Mouse (Mus musculus) kidney, adult 2 months (tissue): ENCODE measurements around the gene Zcchc7. TPM values are rescaled to one million over a fixed set of nuclear protein-coding genes. Genes with fewer than 3 reads are reported as not detected.

Experiments used
- DNase-seq: peaks from one replicate; pipeline ENCODE4 v3.0.0; 2021
- H3K27ac ChIP-seq: fragments of 200-500 bp; 2 replicates; pipeline ENCODE4 v1.5.1; 2012; ENCODE audit warnings: low read depth, low read length, control low read depth, inconsistent platforms; ENCODE audit not compliant: insufficient read depth
- H3K27me3 ChIP-seq: fragments of 200-500 bp; replicated peaks from 2 replicates; pipeline ENCODE4 v1.6.1; 2012; ENCODE audit warnings: mild to moderate bottlenecking, moderate library complexity, low read length, inconsistent platforms; ENCODE audit not compliant: control insufficient read depth, insufficient read depth
- H3K36me3 ChIP-seq: fragments of 200-500 bp; 2 replicates; pipeline ENCODE4 v1.6.1; 2012; ENCODE audit warnings: mild to moderate bottlenecking, moderate library complexity, low read length, inconsistent platforms; ENCODE audit not compliant: control insufficient read depth, insufficient read depth
- H3K4me1 ChIP-seq: fragments of 200-500 bp; 2 replicates; pipeline ENCODE4 v1.6.1; 2011; ENCODE audit warnings: low read length; ENCODE audit not compliant: control insufficient read depth, insufficient read depth
- H3K4me3 ChIP-seq: fragments of 200-500 bp; 2 replicates; pipeline ENCODE4 v1.5.1; 2011; ENCODE audit warnings: mild to moderate bottlenecking, low read depth, low read length, control low read depth; ENCODE audit not compliant: insufficient read depth
- CTCF ChIP-seq: fragments of 200-500 bp; conservative IDR thresholded peaks from 2 replicates; pipeline ENCODE4 v1.5.1; 2011; ENCODE audit warnings: low read depth, mild to moderate bottlenecking, control low read depth, low read length, moderate library complexity, mixed read lengths; ENCODE audit not compliant: insufficient read depth, insufficient read length
- POLR2A ChIP-seq: fragments of 200-500 bp; IDR thresholded peaks from one replicate; pipeline ENCODE4 v1.6.1; 2011; ENCODE audit warnings: low read depth, low read length, control low read depth
- WGBS: fragments of 180-500 bp; shearing (Covaris S2); methylation state at CpG from one replicate; pipeline ENCODE4 v1.1.7; 2018; 5-methylcytosine and 5-hydroxymethylcytosine counted together
- polyA plus RNA-seq: library from polyadenylated mRNA; depleted of rRNA; stranded (reverse); fragments of >200 nt; gene quantifications from 2 replicates; pipeline ENCODE4 v1.2.3, GENCODE M21; 2012

The Zcchc7 gene
- polyA plus RNA-seq, 1 experiment = 9.1 TPM

DNA sequence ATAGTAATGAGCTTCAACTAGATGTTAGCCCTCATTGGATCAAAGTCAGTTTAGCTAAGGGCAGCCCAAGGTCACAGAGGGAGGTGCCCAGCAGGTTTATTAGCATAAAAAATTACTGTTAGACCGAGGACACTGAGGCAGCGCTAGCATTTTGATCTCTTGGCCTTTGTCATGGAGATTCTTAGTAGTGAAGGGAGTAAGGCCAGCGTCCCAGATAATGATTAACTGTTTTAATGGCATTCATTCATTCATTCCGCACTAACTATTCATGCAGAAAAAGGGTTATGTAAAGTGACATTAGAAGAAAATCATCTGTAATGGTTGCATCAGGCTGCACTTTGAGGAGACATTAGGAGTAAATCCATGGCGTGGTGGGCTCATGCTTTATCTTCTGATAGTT, 165.2 kb downstream of the Zcchc7 start:
- TF ChIP-seq POLR2A (no peak), CTCF (no peak)
- 39% methylated on average over 5 of the region's 5 CpGs for WGBS
- Histone ChIP-seq H3K27ac (peak overlapping the region; percentile 68), H3K4me1 (peaks cover 6% of the 10 kb centered on the region; the same call in 1 of the 2 replicates), H3K4me3 (no peak overlapping the region), H3K27me3 (no peaks in the 10 kb centered on the region), H3K36me3 (no peaks in the 10 kb centered on the region)
- DNase-seq = peak; percentile 86

DNA sequence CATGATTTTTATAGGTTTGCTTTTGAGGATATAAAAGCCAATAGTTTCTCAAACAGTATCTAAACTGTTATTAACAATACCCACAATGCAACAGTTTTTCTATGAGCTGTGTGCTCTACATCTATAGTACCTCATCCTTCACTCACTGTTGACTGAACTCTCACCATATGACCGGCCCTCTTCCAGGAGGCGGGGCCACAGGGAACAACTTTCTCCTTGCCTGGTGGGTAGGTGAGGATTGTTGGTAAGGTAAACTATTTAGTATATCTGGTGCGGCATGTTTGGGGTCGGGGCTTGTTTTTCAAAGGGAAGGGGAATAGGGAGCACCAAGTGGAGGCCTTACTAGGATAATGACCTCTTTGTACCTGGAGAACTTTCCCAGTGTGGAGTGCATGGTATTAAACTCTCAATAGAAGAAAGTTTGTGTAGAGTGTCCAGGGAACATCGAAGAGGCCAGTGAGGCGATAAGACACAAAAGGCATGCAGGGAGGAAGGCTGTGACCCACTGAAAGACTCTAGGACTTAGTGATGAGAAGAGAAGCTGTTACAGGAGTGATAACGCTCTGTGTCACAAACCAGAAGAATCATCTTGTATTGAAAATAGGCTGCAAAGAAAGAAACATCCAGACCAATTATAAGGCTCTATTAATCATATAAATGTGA, 166.9 kb downstream of the Zcchc7 start:
- DNase-seq = no peak
- TF ChIP-seq POLR2A (no peak), CTCF (no peak)
- Histone ChIP-seq H3K36me3 (no peaks in the 10 kb centered on the region), H3K4me1 (peaks cover 6% of the 10 kb centered on the region; the same call in 1 of the 2 replicates), H3K4me3 (no peak overlapping the region), H3K27ac (no peak overlapping the region), H3K27me3 (no peaks in the 10 kb centered on the region)
- WGBS = 95% methylated on average over 7 of the region's 7 CpGs

DNA sequence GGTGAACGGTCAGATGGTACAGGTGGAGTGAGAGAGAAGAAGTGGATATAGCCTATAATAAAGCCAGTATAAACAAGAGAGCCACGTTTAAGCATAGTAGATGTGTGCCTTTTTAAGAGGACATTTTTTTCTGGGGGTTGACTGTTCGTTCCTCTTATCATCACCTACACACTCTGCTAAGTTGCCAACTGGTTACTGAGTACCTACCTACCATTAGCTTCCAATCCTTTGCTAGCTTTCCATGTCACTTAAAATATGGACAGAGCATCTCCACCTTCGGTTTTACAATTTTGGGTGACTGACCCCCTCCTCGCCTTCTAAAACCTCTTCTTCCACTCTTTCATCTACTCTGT, 167.4 kb downstream of the Zcchc7 start:
- 89% methylated on average over 5 of the region's 5 CpGs for WGBS
- no peaks in the 10 kb centered on the region for H3K36me3 ChIP-seq
- H3K27me3 ChIP-seq = no peaks in the 10 kb centered on the region
- H3K4me1 ChIP-seq = peaks cover 6% of the 10 kb centered on the region; the same call in 1 of the 2 replicates
- no peak overlapping the region for H3K4me3 ChIP-seq
- TF ChIP-seq POLR2A (no peak), CTCF (no peak)
- no peak for DNase-seq
- H3K27ac ChIP-seq = no peak overlapping the region

DNA sequence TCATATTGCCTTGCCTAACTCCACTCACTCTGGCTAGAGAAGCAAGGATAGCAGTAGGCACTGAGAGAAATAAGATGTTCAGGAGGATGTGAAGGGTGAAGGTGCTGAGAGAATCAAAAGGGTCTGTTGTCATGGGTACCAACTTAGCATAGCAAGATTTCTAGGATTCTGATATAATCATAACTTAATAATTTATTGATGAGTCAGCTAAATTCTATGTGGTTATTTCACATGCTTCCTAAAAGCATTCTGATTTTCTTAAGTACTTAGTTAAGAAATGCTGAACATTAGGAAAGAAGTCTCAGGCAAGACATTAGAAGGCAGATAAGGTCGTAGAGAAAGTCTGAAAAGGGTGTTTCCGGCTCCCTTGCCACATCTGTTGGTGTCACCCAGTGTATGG, 172.3 kb downstream of the Zcchc7 start:
- no peaks in the 10 kb centered on the region for H3K27me3 ChIP-seq
- H3K27ac ChIP-seq = no peak overlapping the region
- H3K4me1 ChIP-seq = no peaks in the 10 kb centered on the region
- no peak overlapping the region for H3K4me3 ChIP-seq
- WGBS = 82% methylated on average over 2 of the region's 2 CpGs
- TF ChIP-seq POLR2A (no peak), CTCF (no peak)
- H3K36me3 ChIP-seq = peaks cover 2% of the 10 kb centered on the region
- DNase-seq = no peak

DNA sequence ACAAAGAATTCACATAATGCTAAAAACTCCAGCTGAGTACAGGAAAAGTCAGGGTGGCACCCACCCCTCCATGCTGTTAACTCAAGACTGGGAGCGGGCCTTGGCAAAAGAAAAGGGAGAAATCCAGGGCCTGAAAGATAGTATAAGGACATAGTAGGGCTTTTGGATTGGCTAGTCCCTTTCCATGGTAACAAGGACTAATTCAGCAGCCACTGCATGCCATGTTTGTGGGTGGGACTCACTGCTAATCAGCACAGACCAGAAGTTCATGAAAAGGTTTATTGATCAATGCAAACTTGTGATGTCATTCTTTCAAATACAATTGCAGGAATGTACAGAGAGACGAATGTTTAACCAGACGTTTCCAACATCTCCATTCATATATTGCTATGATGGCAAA, 173.1 kb downstream of the Zcchc7 start:
- H3K27me3 ChIP-seq = no peaks in the 10 kb centered on the region
- H3K4me1 ChIP-seq = no peaks in the 10 kb centered on the region
- H3K27ac ChIP-seq = no peak overlapping the region
- H3K4me3 ChIP-seq = no peak overlapping the region
- WGBS = 89% methylated on average over 3 of the region's 3 CpGs
- peaks cover 2% of the 10 kb centered on the region for H3K36me3 ChIP-seq
- no peak for DNase-seq
- no peak for TF ChIP-seq POLR2A
- no peak for TF ChIP-seq CTCF

DNA sequence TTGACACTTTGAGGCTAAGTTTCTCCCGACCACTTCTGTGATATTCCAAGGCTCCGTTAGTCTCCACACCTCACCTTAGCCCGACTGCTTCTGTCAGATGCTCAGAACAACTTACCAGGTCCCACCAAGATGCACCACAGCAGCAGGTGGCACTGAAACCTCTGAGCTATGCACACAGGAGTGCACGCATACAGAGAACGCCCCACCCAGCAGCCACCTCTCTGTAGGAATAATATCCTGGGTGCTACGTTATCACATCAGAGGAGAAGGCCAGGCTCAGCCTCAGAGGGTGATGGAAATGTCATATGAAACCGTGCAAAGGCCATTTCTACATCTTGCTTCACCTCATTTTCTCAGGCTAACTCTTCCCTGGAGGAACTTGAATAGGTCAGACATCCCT, 174.7 kb downstream of the Zcchc7 start:
- Histone ChIP-seq H3K27me3 (no peaks in the 10 kb centered on the region), H3K36me3 (peaks cover 2% of the 10 kb centered on the region), H3K4me1 (no peaks in the 10 kb centered on the region), H3K4me3 (no peak overlapping the region), H3K27ac (no peak overlapping the region)
- WGBS = 94% methylated on average over 7 of the region's 7 CpGs
- no peak for TF ChIP-seq POLR2A
- no peak for DNase-seq

DNA sequence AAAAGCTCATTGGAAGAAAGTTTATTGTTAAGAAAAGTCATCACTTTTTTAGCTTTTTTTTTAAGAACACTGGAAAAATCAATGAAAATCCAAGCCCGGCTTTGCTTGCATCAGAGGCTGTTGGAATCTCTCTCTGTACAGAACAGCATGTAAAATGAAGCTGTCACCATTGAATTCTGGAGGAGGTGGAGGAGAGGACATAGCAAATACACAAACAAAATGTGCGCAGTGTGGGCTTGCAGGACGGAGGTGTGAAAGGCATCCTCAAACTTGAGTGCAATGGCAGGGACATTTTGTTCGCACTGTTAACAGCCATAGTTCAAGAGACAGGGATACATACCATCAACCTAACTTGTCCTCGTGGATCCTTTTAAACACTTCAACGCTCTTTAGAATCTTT, 176.1 kb downstream of the Zcchc7 start:
- WGBS = 95% methylated on average over 6 of the region's 6 CpGs
- no peaks in the 10 kb centered on the region for H3K4me1 ChIP-seq
- H3K36me3 ChIP-seq = peaks cover 2% of the 10 kb centered on the region

More for the DNA sequence above, 176.1 kb downstream of the Zcchc7 start:
- H3K27ac ChIP-seq = no peak overlapping the region
- H3K27me3 ChIP-seq = no peaks in the 10 kb centered on the region
- H3K4me3 ChIP-seq = no peak overlapping the region
- DNase-seq = no peak
- TF ChIP-seq POLR2A (no peak), CTCF (no peak)
